Mouse (Mus musculus) cerebellum, adult 2 months (tissue): ENCODE data around the gene Zfp697. TPM values are rescaled to one million over a fixed set of nuclear protein-coding genes. Genes with fewer than 3 reads are reported as not detected.

Source experiments
- DNase-seq, 2 experiments: peaks; one replicate each; pipeline ENCODE4 v3.0.0; 2021
- H3K27ac ChIP-seq: fragments of 200-500 bp; 2 replicates; pipeline ENCODE4 v1.5.1; 2012; ENCODE audit warnings: low read length, control low read depth, inconsistent platforms; ENCODE audit not compliant: insufficient read depth
- H3K27me3 ChIP-seq: fragments of 200-500 bp; 2 replicates; pipeline ENCODE4 v1.6.1; 2012; ENCODE audit warnings: inconsistent platforms, mild to moderate bottlenecking, low read length, moderate library complexity; ENCODE audit not compliant: control insufficient read depth, insufficient read depth
- H3K4me1 ChIP-seq: fragments of 200-500 bp; 2 replicates; pipeline ENCODE4 v1.6.1; 2011; ENCODE audit warnings: low read length; ENCODE audit not compliant: control insufficient read depth, insufficient read depth
- H3K4me3 ChIP-seq: fragments of 200-500 bp; replicated peaks from 2 replicates; pipeline ENCODE3; 2011; ENCODE audit warnings: mild to moderate bottlenecking, low read depth, low read length, control low read depth; ENCODE audit not compliant: insufficient read depth
- CTCF ChIP-seq: fragments of 200-500 bp; IDR thresholded peaks from 2 replicates; pipeline ENCODE4 v1.5.1; 2011; ENCODE audit warnings: low read depth, mild to moderate bottlenecking, control low read depth, low read length, moderate library complexity, borderline replicate concordance; ENCODE audit not compliant: insufficient read depth
- POLR2A ChIP-seq: fragments of 200-500 bp; IDR thresholded peaks from 2 replicates; pipeline ENCODE4 v1.6.1; 2011; ENCODE audit warnings: low read length, control low read depth, borderline replicate concordance; ENCODE audit not compliant: insufficient read depth
- WGBS: fragments of 180-500 bp; shearing (Covaris S2); methylation state at CpG from one replicate; pipeline ENCODE4 v1.1.7; 2018; 5-methylcytosine and 5-hydroxymethylcytosine counted together
- polyA plus RNA-seq: library from polyadenylated mRNA; depleted of rRNA; stranded (reverse); fragments of >200 nt; gene quantifications from 2 replicates; pipeline ENCODE4 v1.2.3, GENCODE M21; 2012; rRNA removed

Gene Zfp697
- polyA plus RNA-seq, 1 experiment: 7.7 TPM

- WGBS: 66% methylated on average over 2 of the region's 2 CpGs
- H3K27me3 ChIP-seq: no peaks in the 10 kb centered on the region
- DNase-seq: no peak
- H3K4me1 ChIP-seq: no peaks in the 10 kb centered on the region
- TF ChIP-seq CTCF (no peak), POLR2A (no peak)
- H3K27ac ChIP-seq: no peak overlapping the region
- no peak overlapping the region for H3K4me3 ChIP-seq
Measured at GRCm38 (mm10) chr3:98752171-98752570, 369.9 kb downstream of the Zfp697 start.

GRCm38 (mm10) chr3:98756836-98757235 lies 374.6 kb downstream of the Zfp697 start:
- H3K4me3 ChIP-seq: no peak overlapping the region
- no peaks in the 10 kb centered on the region for H3K4me1 ChIP-seq
- no peak overlapping the region for H3K27ac ChIP-seq
- H3K27me3 ChIP-seq: no peaks in the 10 kb centered on the region
- no peak for DNase-seq
- TF ChIP-seq POLR2A (no peak), CTCF (no peak)
- WGBS: 88% methylated on average over 3 of the region's 3 CpGs

GRCm38 (mm10) chr3:98764155-98764554 lies 381.9 kb downstream of the Zfp697 start:
- H3K27me3 ChIP-seq: no peaks in the 10 kb centered on the region
- DNase-seq: no peak
- no peak for TF ChIP-seq CTCF
- TF ChIP-seq POLR2A: no peak
- H3K4me3 ChIP-seq: no peak overlapping the region
- no peak overlapping the region for H3K27ac ChIP-seq
- H3K4me1 ChIP-seq: no peaks in the 10 kb centered on the region

GRCm38 (mm10) chr3:98780921-98781320 lies 398.7 kb downstream of the Zfp697 start:
- no peak overlapping the region for H3K27ac ChIP-seq
- no peaks in the 10 kb centered on the region for H3K27me3 ChIP-seq
- DNase-seq: no peak
- H3K4me1 ChIP-seq: no peaks in the 10 kb centered on the region
- no peak overlapping the region for H3K4me3 ChIP-seq
- no peak for TF ChIP-seq POLR2A
- no peak for TF ChIP-seq CTCF

- TF ChIP-seq CTCF (no peak), POLR2A (no peak)
- no peak overlapping the region for H3K27ac ChIP-seq
- H3K27me3 ChIP-seq: no peaks in the 10 kb centered on the region
- no peaks in the 10 kb centered on the region for H3K4me1 ChIP-seq
- H3K4me3 ChIP-seq: no peak overlapping the region
- DNase-seq: no peak
Measured at GRCm38 (mm10) chr3:98782181-98782868, 400.1 kb downstream of the Zfp697 start.

GRCm38 (mm10) chr3:98786551-98786950 lies 404.3 kb downstream of the Zfp697 start:
- H3K27me3 ChIP-seq: no peaks in the 10 kb centered on the region
- H3K4me1 ChIP-seq: no peaks in the 10 kb centered on the region
- H3K27ac ChIP-seq: no peak overlapping the region
- DNase-seq: no peak
- no peak for TF ChIP-seq CTCF
- TF ChIP-seq POLR2A: no peak
- 58% methylated on average over 2 of the region's 2 CpGs for WGBS
- no peak overlapping the region for H3K4me3 ChIP-seq

Other genes starting within 250 kb of the Zfp697 start
- not detected in 2 replicates for gene Adam30, start 221.8 kb upstream of the Zfp697 start, polyA plus RNA-seq
- not detected in 2 replicates for gene Reg4, start 160.3 kb upstream of the Zfp697 start, polyA plus RNA-seq
- gene Hmgcs2, start 102.0 kb upstream of the Zfp697 start, polyA plus RNA-seq: 2.1 and 3.3 TPM in 2 replicates
- gene Phgdh, start 42.5 kb upstream of the Zfp697 start, polyA plus RNA-seq: 98.0 and 106 TPM in 2 replicates
- gene Gm4450, start 74.7 kb downstream of the Zfp697 start, polyA plus RNA-seq: not detected in 2 replicates
- not detected in 2 replicates for gene Hsd3b4, start 128.1 kb downstream of the Zfp697 start, polyA plus RNA-seq
- gene Gm10681, start 206.3 kb downstream of the Zfp697 start, polyA plus RNA-seq: not detected in 2 replicates
- gene Hsd3b5, start 247.8 kb downstream of the Zfp697 start, polyA plus RNA-seq: not detected in 2 replicates